Mouse (Mus musculus): ENCODE data around the gene Dtnb. TPM values are rescaled to one million over a fixed set of nuclear protein-coding genes. Genes with fewer than 3 reads are reported as not detected.

The Dtnb gene
- total RNA-seq, 2 experiments from 2014 or later: 124 to 136 TPM

GRCm38 (mm10) chr12:3570711-3571400 is 1.3 kb upstream of the Dtnb start:
- DNase-seq (ENCODE audit: low spot score in 2 of 2): peak; percentile 48 to 53

- DNase-seq (ENCODE audit: low spot score in 2 of 2): peak; percentile 35 to 47
Measured at GRCm38 (mm10) chr12:3572581-3573397, 608 bp downstream of the Dtnb start.

- DNase-seq (ENCODE audit: low spot score in 2 of 2): no peak
Measured at GRCm38 (mm10) chr12:3573410-3573809, 1.2 kb downstream of the Dtnb start.

GRCm38 (mm10) chr12:3574670-3575069 is 2.5 kb downstream of the Dtnb start:
- DNase-seq (ENCODE audit: low spot score in 2 of 2): no peak

GRCm38 (mm10) chr12:3579958-3580530 is 7.9 kb downstream of the Dtnb start:
- DNase-seq (ENCODE audit: low spot score in 2 of 2): no peak

- no peak for DNase-seq (ENCODE audit: low spot score in 2 of 2)
Measured at GRCm38 (mm10) chr12:3582604-3583003, 10.4 kb downstream of the Dtnb start.

GRCm38 (mm10) chr12:3585525-3585924 is 13.3 kb downstream of the Dtnb start:
- DNase-seq (ENCODE audit: low spot score in 2 of 2): no peak

- DNase-seq (ENCODE audit: low spot score in 2 of 2): no peak
Measured at GRCm38 (mm10) chr12:3587010-3587409, 14.8 kb downstream of the Dtnb start.

GRCm38 (mm10) chr12:3590039-3590438 is 17.9 kb downstream of the Dtnb start:
- no peak for DNase-seq (ENCODE audit: low spot score in 2 of 2)

GRCm38 (mm10) chr12:3591595-3591994 is 19.4 kb downstream of the Dtnb start:
- DNase-seq (ENCODE audit: low spot score in 2 of 2): peak; percentile 48 to 62

- DNase-seq (ENCODE audit: low spot score in 2 of 2): no peak
Measured at GRCm38 (mm10) chr12:3602786-3603185, 30.6 kb downstream of the Dtnb start.

- no peak for DNase-seq (ENCODE audit: low spot score in 2 of 2)
Measured at GRCm38 (mm10) chr12:3606202-3606601, 34.0 kb downstream of the Dtnb start.

GRCm38 (mm10) chr12:3609747-3610146 is 37.6 kb downstream of the Dtnb start:
- no peak for DNase-seq (ENCODE audit: low spot score in 2 of 2)

- DNase-seq (ENCODE audit: low spot score in 2 of 2): no peak
Measured at GRCm38 (mm10) chr12:3611871-3612270, 39.7 kb downstream of the Dtnb start.

GRCm38 (mm10) chr12:3615041-3615440 is 42.9 kb downstream of the Dtnb start:
- DNase-seq (ENCODE audit: low spot score in 2 of 2): no peak

GRCm38 (mm10) chr12:3618144-3619020 is 46.2 kb downstream of the Dtnb start:
- no peak for DNase-seq (ENCODE audit: low spot score in 2 of 2)

- DNase-seq (ENCODE audit: low spot score in 2 of 2): no peak
Measured at GRCm38 (mm10) chr12:3619021-3619367, 46.8 kb downstream of the Dtnb start.

- DNase-seq (ENCODE audit: low spot score in 2 of 2): no peak
Measured at GRCm38 (mm10) chr12:3626880-3627279, 54.7 kb downstream of the Dtnb start.

- no peak for DNase-seq (ENCODE audit: low spot score in 2 of 2)
Measured at GRCm38 (mm10) chr12:3641931-3642330, 69.8 kb downstream of the Dtnb start.

- DNase-seq (ENCODE audit: low spot score in 2 of 2): no peak
Measured at GRCm38 (mm10) chr12:3656799-3657198, 84.6 kb downstream of the Dtnb start.

- no peak for DNase-seq (ENCODE audit: low spot score in 2 of 2)
Measured at GRCm38 (mm10) chr12:3657234-3657633, 85.1 kb downstream of the Dtnb start.

All from left cerebral cortex, adult 18-20 months (tissue).